Mouse (Mus musculus) Patski (cell line): ENCODE data around the gene Ppargc1a. TPM values are rescaled to one million over a fixed set of nuclear protein-coding genes. Genes with fewer than 3 reads are reported as not detected.

Source experiments
- ATAC-seq: fragments of 100-300 bp; one replicate; pipeline ENCODE4 v1.8.0; 2021
- CTCF ChIA-PET: fragments of 350-600 bp; sonication (Branson Sonifier 250); formaldehyde crosslinking; loops from one replicate; lab custom pipeline; 2022; ENCODE audit warnings: inconsistent platforms; lab: Charles Lee
- POLR2A ChIA-PET: fragments of 350-600 bp; sonication (Branson Sonifier 250); formaldehyde crosslinking; loops from one replicate; lab custom pipeline; 2022; ENCODE audit warnings: antibody characterized with exemption, inconsistent platforms; lab: Charles Lee
- DNase-seq: peaks from one replicate; pipeline ENCODE4 v3.0.0-alpha.2; 2011; ENCODE audit warnings: low read depth, low spot score
- H3K27me3 ChIP-seq: fragments of 371-371 bp; one replicate; pipeline ENCODE4 v1.5.1; 2021
- CTCF ChIP-seq: fragments of 100-300 bp; IDR thresholded peaks from one replicate; pipeline ENCODE4 v1.5.1; 2021
- in situ Hi-C: fragments of 300-500 bp; cut with MboI; formaldehyde crosslinking; loops from 3 replicates; pipeline ENCODE4 v1.11.1; 2018; ENCODE audit warnings: low pct_unique_long_range_greater_than_20kb, mixed read lengths
- polyA plus RNA-seq: library from polyadenylated mRNA; unstranded; gene quantifications from one replicate; pipeline ENCODE4 v1.2.3, GENCODE M21; 2021

The Ppargc1a gene
- polyA plus RNA-seq, 1 experiment from 2014 or later = 97.9 TPM

GRCm38 (mm10) chr5:51528165-51528498, 39.4 kb downstream of the Ppargc1a start:
- ATAC-seq = no peak
- no peaks in the 10 kb centered on the region for H3K27me3 ChIP-seq
- POLR2A ChIA-PET = no interaction called here
- TF ChIP-seq CTCF = no peak
- CTCF ChIA-PET = interaction anchor here (1.1 kb wide), 2 partner anchors 13 to 16 kb away, joined by 3 read pairs; no protein-coding TSS in a partner anchor
- DNase-seq = no peak
- in situ Hi-C loops = no loop called here

GRCm38 (mm10) chr5:51527498-51528164, 39.9 kb downstream of the Ppargc1a start:
- in situ Hi-C loops = no loop called here
- H3K27me3 ChIP-seq = no peaks in the 10 kb centered on the region
- DNase-seq (no peak), ATAC-seq (no peak)
- ChIA-PET POLR2A (no interaction called here), CTCF (interaction anchor here (1.1 kb wide), 1 partner anchor 13 kb away, joined by 3 read pairs; no protein-coding TSS in a partner anchor)
- no peak for TF ChIP-seq CTCF

- DNase-seq = no peak
- CTCF ChIA-PET = interaction anchor here (1.3 to 1.6 kb wide), 3 partner anchors 17 to 534 kb away, joined by 3 read pairs; no protein-coding TSS in a partner anchor
- in situ Hi-C loops = no loop called here
- no peak for ATAC-seq
- TF ChIP-seq CTCF = no peak
- no peaks in the 10 kb centered on the region for H3K27me3 ChIP-seq
- POLR2A ChIA-PET = interaction anchor here (0.7 to 1.1 kb wide), 2 partner anchors 13 to 54 kb away, joined by 3 to 5 read pairs; no protein-coding TSS in a partner anchor
These were observed 41.7 kb downstream of the Ppargc1a start for GRCm38 (mm10) chr5:51525858-51526257.

- TF ChIP-seq CTCF = no peak
- ChIA-PET CTCF (interaction anchor here (0.5 to 1.8 kb wide), 5 partner anchors 11 to 544 kb away, joined by 3 to 7 read pairs (median 4); no protein-coding TSS in a partner anchor), POLR2A (no interaction called here)
- ATAC-seq (no peak), DNase-seq (no peak)
- in situ Hi-C loops = no loop called here
- H3K27me3 ChIP-seq = no peaks in the 10 kb centered on the region
These were observed 46.7 kb downstream of the Ppargc1a start for GRCm38 (mm10) chr5:51520807-51521206.

- ChIA-PET POLR2A (interaction anchor here (0.6 kb wide), 1 partner anchor 19 kb away, joined by 5 read pairs; no protein-coding TSS in a partner anchor), CTCF (interaction anchor here (0.9 kb wide), 1 partner anchor 247 kb away, joined by 3 read pairs; no protein-coding TSS in a partner anchor)
- no peak for DNase-seq
- in situ Hi-C loops = no loop called here
- ATAC-seq = no peak
- H3K27me3 ChIP-seq = no peaks in the 10 kb centered on the region
- no peak for TF ChIP-seq CTCF
These were observed 49.9 kb downstream of the Ppargc1a start for GRCm38 (mm10) chr5:51517440-51518187.

- ATAC-seq (no peak), DNase-seq (no peak)
These were observed 62.9 kb downstream of the Ppargc1a start for GRCm38 (mm10) chr5:51504654-51505053.

GRCm38 (mm10) chr5:51497910-51498517, 69.5 kb downstream of the Ppargc1a start:
- DNase-seq = no peak
- no peaks in the 10 kb centered on the region for H3K27me3 ChIP-seq
- in situ Hi-C loops = no loop called here
- ATAC-seq = no peak
- ChIA-PET POLR2A (no interaction called here), CTCF (no interaction called here)
- no peak for TF ChIP-seq CTCF

More at GRCm38 (mm10) chr5:51504654-51505053, 62.9 kb downstream of the Ppargc1a start:
- H3K27me3 ChIP-seq = no peaks in the 10 kb centered on the region
- ChIA-PET POLR2A (interaction anchor here (0.6 kb wide), 1 partner anchor 9 kb away, joined by 6 read pairs; no protein-coding TSS in a partner anchor), CTCF (no interaction called here)
- in situ Hi-C loops = no loop called here
- no peak for TF ChIP-seq CTCF

GRCm38 (mm10) chr5:51495446-51495845, 72.1 kb downstream of the Ppargc1a start:
- TF ChIP-seq CTCF = no peak
- POLR2A ChIA-PET = interaction anchor here (0.6 to 1.1 kb wide), 3 partner anchors 9 to 455 kb away, joined by 3 to 6 read pairs (median 3); no protein-coding TSS in a partner anchor
- in situ Hi-C loops = no loop called here
- no peak for ATAC-seq
- H3K27me3 ChIP-seq = no peaks in the 10 kb centered on the region
- CTCF ChIA-PET = interaction anchor here (0.9 kb wide), 1 partner anchor 8 kb away, joined by 3 read pairs; no protein-coding TSS in a partner anchor
- no peak for DNase-seq

- in situ Hi-C loops = no loop called here
- no peak for TF ChIP-seq CTCF
- no peaks in the 10 kb centered on the region for H3K27me3 ChIP-seq
- ATAC-seq (no peak), DNase-seq (no peak)
- ChIA-PET POLR2A (interaction anchor here (0.7 kb wide), 1 partner anchor 26 kb away, joined by 3 read pairs; no protein-coding TSS in a partner anchor), CTCF (interaction anchor here (0.6 to 1.6 kb wide), 3 partner anchors 11 to 57 kb away, joined by 3 to 5 read pairs (median 5); no protein-coding TSS in a partner anchor)
These were observed 73.1 kb downstream of the Ppargc1a start for GRCm38 (mm10) chr5:51494358-51494876.

- CTCF ChIA-PET = interaction anchor here (0.5 to 1.2 kb wide), 2 partner anchors 27 to 53 kb away, joined by 3 read pairs; no protein-coding TSS in a partner anchor
- in situ Hi-C loops = no loop called here
- no peak for TF ChIP-seq CTCF
These were observed 83.8 kb downstream of the Ppargc1a start for GRCm38 (mm10) chr5:51483768-51484167.

More at GRCm38 (mm10) chr5:51483768-51484167, 83.8 kb downstream of the Ppargc1a start:
- POLR2A ChIA-PET = no interaction called here
- ATAC-seq = no peak
- DNase-seq = no peak
- no peaks in the 10 kb centered on the region for H3K27me3 ChIP-seq
